Mouse (Mus musculus) E14TG2a.4 (cell line): ENCODE data around the gene Ppm1d.

Experiments
- H3K27me3 ChIP-seq: 2 replicates; pipeline ENCODE4 v1.6.1; 2014; ENCODE audit warnings: low read length, control low read depth; ENCODE audit not compliant: insufficient read depth
- H3K36me3 ChIP-seq: 2 replicates; pipeline ENCODE4 v1.6.1; 2014; ENCODE audit warnings: low read length, control low read depth; ENCODE audit not compliant: insufficient read depth
- H3K4me1 ChIP-seq: replicated peaks from 2 replicates; pipeline ENCODE4 v1.6.1; 2014; ENCODE audit warnings: low read depth, low read length, control low read depth
- H3K4me3 ChIP-seq: replicated peaks from 2 replicates; pipeline ENCODE4 v1.5.1; 2014; ENCODE audit warnings: mild to moderate bottlenecking, low read length
- H3K9me3 ChIP-seq: 2 replicates; pipeline ENCODE4 v1.6.1; 2014; ENCODE audit warnings: low read length, control low read depth
- CTCF ChIP-seq: conservative IDR thresholded peaks from 2 replicates; pipeline ENCODE4 v1.5.1; 2014; ENCODE audit warnings: low read length
- NANOG ChIP-seq: IDR thresholded peaks from 2 replicates; pipeline ENCODE4 v1.6.1; 2014; ENCODE audit warnings: borderline replicate concordance, low read length, mixed read lengths
- POU5F1 ChIP-seq: IDR thresholded peaks from 2 replicates; pipeline ENCODE4 v1.6.1; 2014; ENCODE audit warnings: low read length, borderline replicate concordance

Gene Ppm1d

GRCm38 (mm10) chr11:85310713-85311574 is at the start of gene Ppm1d:
Gene Ppm1d, plus strand, starts transcription at chr11:85311244.
- H3K36me3 ChIP-seq: peaks cover 25% of the 10 kb centered on the region
- TF ChIP-seq CTCF: no peak
- no peak for TF ChIP-seq POU5F1
- TF ChIP-seq NANOG: no peak
- peaks cover 26% of the 10 kb centered on the region for H3K4me1 ChIP-seq
- peak within 1 kb of the TSS; percentile 93 for H3K4me3 ChIP-seq
- H3K27me3 ChIP-seq: no peaks in the 10 kb centered on the region; the same call in 1 of the 2 replicates
- no peaks in the 10 kb centered on the region for H3K9me3 ChIP-seq

- Histone ChIP-seq H3K36me3 (no peaks in the 10 kb centered on the region), H3K27me3 (no peaks in the 10 kb centered on the region), H3K4me1 (no peaks in the 10 kb centered on the region; the same call in 1 of the 2 replicates), H3K9me3 (no peaks in the 10 kb centered on the region), H3K4me3 (no peak overlapping the region)
- TF ChIP-seq NANOG (no peak), POU5F1 (no peak), CTCF (no peak)
Measured at GRCm38 (mm10) chr11:85264635-85265034, 46.4 kb upstream of the Ppm1d start.

GRCm38 (mm10) chr11:85267393-85267792 is 43.7 kb upstream of the Ppm1d start:
- Histone ChIP-seq H3K27me3 (no peaks in the 10 kb centered on the region), H3K36me3 (no peaks in the 10 kb centered on the region), H3K4me1 (peaks cover 8% of the 10 kb centered on the region), H3K4me3 (no peak overlapping the region), H3K9me3 (no peaks in the 10 kb centered on the region)
- TF ChIP-seq CTCF (no peak), NANOG (no peak), POU5F1 (no peak)

GRCm38 (mm10) chr11:85270631-85271030 is 40.4 kb upstream of the Ppm1d start:
- Histone ChIP-seq H3K4me1 (peaks cover 8% of the 10 kb centered on the region), H3K36me3 (no peaks in the 10 kb centered on the region), H3K9me3 (no peaks in the 10 kb centered on the region), H3K4me3 (no peak overlapping the region), H3K27me3 (no peaks in the 10 kb centered on the region)
- TF ChIP-seq NANOG (no peak), CTCF (peak; percentile 74), POU5F1 (no peak)

GRCm38 (mm10) chr11:85273299-85273698 is 37.7 kb upstream of the Ppm1d start:
- Histone ChIP-seq H3K9me3 (no peaks in the 10 kb centered on the region), H3K27me3 (peaks cover 10% of the 10 kb centered on the region), H3K4me3 (no peak overlapping the region), H3K36me3 (no peaks in the 10 kb centered on the region), H3K4me1 (peaks cover 8% of the 10 kb centered on the region)
- no peak for TF ChIP-seq POU5F1
- TF ChIP-seq CTCF: peak; percentile 79
- no peak for TF ChIP-seq NANOG

GRCm38 (mm10) chr11:85275151-85275550 is 35.9 kb upstream of the Ppm1d start:
- no peak for TF ChIP-seq NANOG
- TF ChIP-seq CTCF: no peak
- Histone ChIP-seq H3K4me3 (no peak overlapping the region), H3K36me3 (no peaks in the 10 kb centered on the region), H3K27me3 (peaks cover 19% of the 10 kb centered on the region), H3K4me1 (peaks cover 8% of the 10 kb centered on the region), H3K9me3 (no peaks in the 10 kb centered on the region)

GRCm38 (mm10) chr11:85277609-85278008 is 33.4 kb upstream of the Ppm1d start:
- Histone ChIP-seq H3K9me3 (no peaks in the 10 kb centered on the region), H3K4me3 (no peak overlapping the region), H3K36me3 (no peaks in the 10 kb centered on the region), H3K4me1 (0 out of 2 replicates have a peak, but pooled peaks cover 3% of the 10 kb centered on the region), H3K27me3 (peaks cover 22% of the 10 kb centered on the region)
- TF ChIP-seq CTCF (no peak), POU5F1 (no peak), NANOG (no peak)

- 0 out of 2 replicates have a peak, but pooled peaks cover 3% of the 10 kb centered on the region for H3K4me1 ChIP-seq
- no peak overlapping the region for H3K4me3 ChIP-seq
- H3K9me3 ChIP-seq: no peaks in the 10 kb centered on the region
- TF ChIP-seq CTCF (no peak), POU5F1 (no peak), NANOG (no peak)
- H3K27me3 ChIP-seq: peaks cover 22% of the 10 kb centered on the region
- no peaks in the 10 kb centered on the region for H3K36me3 ChIP-seq
Measured at GRCm38 (mm10) chr11:85278175-85278574, 32.9 kb upstream of the Ppm1d start.
